Mouse (Mus musculus): Measurements from ENCODE around the gene Adig.

DNA sequence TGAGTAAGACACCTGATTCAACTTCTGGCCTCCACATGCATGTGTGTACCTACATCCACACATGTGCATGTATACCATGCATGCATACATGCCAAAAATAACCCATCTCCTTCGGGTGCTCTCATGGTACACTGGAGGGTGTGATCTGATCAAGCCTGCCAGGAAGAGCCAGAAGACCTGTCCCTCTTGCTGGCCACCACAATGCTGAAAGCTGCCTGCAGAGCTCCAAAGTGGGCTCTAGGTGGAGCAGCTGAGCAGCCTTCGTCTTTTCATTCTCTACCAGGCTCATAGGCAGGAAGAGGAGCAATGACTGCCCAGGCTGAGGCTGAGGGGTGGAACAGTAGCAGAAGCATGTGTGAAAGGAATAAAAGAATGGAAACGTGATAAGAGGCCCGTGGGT lies 31.7 kb downstream of the Adig start:
- TF ChIP-seq CTCF (IDR thresholded peaks at IDR 0.05; ENCODE audit: low read depth) (peak; percentile 71), EP300 (IDR thresholded peaks at IDR 0.05; ENCODE audit: low read depth) (no peak)

Data from liver, postnatal 0 days (tissue).